Mouse (Mus musculus): ENCODE data around the gene Hivep3. TPM values are rescaled to one million over a fixed set of nuclear protein-coding genes. Genes with fewer than 3 reads are reported as not detected.

The Hivep3 gene
- total RNA-seq, 2 experiments from 2014 or later = 46.5 to 54.8 TPM

- Histone ChIP-seq H3K27ac (no peak overlapping the region), H3K4me3 (no peak overlapping the region)
- TF ChIP-seq CTCF (conservative IDR thresholded peaks at IDR 0.05) = no peak
- DNase-seq (ENCODE audit: low spot score in 2 of 2) = no peak
Measured at GRCm38 (mm10) chr4:120131441-120132220, 398.0 kb downstream of the Hivep3 start.

- Histone ChIP-seq H3K27ac (no peak overlapping the region), H3K4me3 (no peak overlapping the region)
- TF ChIP-seq CTCF (conservative IDR thresholded peaks at IDR 0.05) = no peak
- DNase-seq (ENCODE audit: low spot score in 2 of 2) = no peak
Measured at GRCm38 (mm10) chr4:120134223-120134622, 400.6 kb downstream of the Hivep3 start.

GRCm38 (mm10) chr4:120141810-120142209, 408.2 kb downstream of the Hivep3 start:
- Histone ChIP-seq H3K27ac (no peak overlapping the region), H3K4me3 (no peak overlapping the region)
- no peak for TF ChIP-seq CTCF (conservative IDR thresholded peaks at IDR 0.05)
- DNase-seq (ENCODE audit: low spot score in 2 of 2) = no peak

- DNase-seq (ENCODE audit: low spot score in 2 of 2) = no peak
- Histone ChIP-seq H3K27ac (no peak overlapping the region), H3K4me3 (no peak overlapping the region)
- peak; percentile 18; the same call in 1 of the 2 replicates for TF ChIP-seq CTCF (conservative IDR thresholded peaks at IDR 0.05)
Measured at GRCm38 (mm10) chr4:120142905-120143304, 409.3 kb downstream of the Hivep3 start.

- no peak overlapping the region for H3K27ac ChIP-seq
- no peak for TF ChIP-seq CTCF (conservative IDR thresholded peaks at IDR 0.05)
- no peak overlapping the region for H3K4me3 ChIP-seq
- DNase-seq (ENCODE audit: low spot score in 2 of 2) = no peak
Measured at GRCm38 (mm10) chr4:120144343-120144742, 410.8 kb downstream of the Hivep3 start.

- no peak overlapping the region for H3K27ac ChIP-seq
- TF ChIP-seq CTCF (conservative IDR thresholded peaks at IDR 0.05) = no peak
- no peak overlapping the region for H3K4me3 ChIP-seq
- no peak for DNase-seq (ENCODE audit: low spot score in 2 of 2)
Measured at GRCm38 (mm10) chr4:120145931-120146330, 412.3 kb downstream of the Hivep3 start.

GRCm38 (mm10) chr4:120148291-120149141, 414.9 kb downstream of the Hivep3 start:
- peak overlapping the region; percentile 80 for H3K27ac ChIP-seq
- peak overlapping the region; percentile 35 for H3K4me3 ChIP-seq
- no peak for TF ChIP-seq CTCF (conservative IDR thresholded peaks at IDR 0.05)
- peak; percentile 61 to 74 for DNase-seq (ENCODE audit: low spot score in 2 of 2)

GRCm38 (mm10) chr4:120149142-120149524, 415.5 kb downstream of the Hivep3 start:
- no peak overlapping the region; the same call in 1 of the 2 replicates for H3K4me3 ChIP-seq

GRCm38 (mm10) chr4:120150345-120150920, 416.8 kb downstream of the Hivep3 start:
- DNase-seq (ENCODE audit: low spot score in 2 of 2) = no peak
- Histone ChIP-seq H3K4me3 (no peak overlapping the region), H3K27ac (no peak overlapping the region)
- TF ChIP-seq CTCF (conservative IDR thresholded peaks at IDR 0.05) = no peak

More at GRCm38 (mm10) chr4:120149142-120149524, 415.5 kb downstream of the Hivep3 start:
- peak overlapping the region; percentile 80 for H3K27ac ChIP-seq
- TF ChIP-seq CTCF (conservative IDR thresholded peaks at IDR 0.05) = peak; percentile 77
- DNase-seq (ENCODE audit: low spot score in 2 of 2) = no peak

- no peak overlapping the region for H3K27ac ChIP-seq
- DNase-seq (ENCODE audit: low spot score in 2 of 2) = no peak
- TF ChIP-seq CTCF (conservative IDR thresholded peaks at IDR 0.05) = no peak
- H3K4me3 ChIP-seq = no peak overlapping the region
Measured at GRCm38 (mm10) chr4:120151906-120152305, 418.3 kb downstream of the Hivep3 start.

GRCm38 (mm10) chr4:120152648-120153047, 419.1 kb downstream of the Hivep3 start:
- Histone ChIP-seq H3K4me3 (no peak overlapping the region), H3K27ac (no peak overlapping the region)
- peak; percentile 69 for TF ChIP-seq CTCF (conservative IDR thresholded peaks at IDR 0.05)
- no peak for DNase-seq (ENCODE audit: low spot score in 2 of 2)

- TF ChIP-seq CTCF (conservative IDR thresholded peaks at IDR 0.05) = no peak
- no peak for DNase-seq (ENCODE audit: low spot score in 2 of 2)
- H3K27ac ChIP-seq = no peak overlapping the region
Measured at GRCm38 (mm10) chr4:120153736-120154135, 420.2 kb downstream of the Hivep3 start.

More at GRCm38 (mm10) chr4:120153736-120154135, 420.2 kb downstream of the Hivep3 start:
- H3K4me3 ChIP-seq = no peak overlapping the region
